Comparison of ENCODE assay signal across 15 mouse cellular contexts in genomic region chr5:134945266-134945959, GRCm38 (mm10). TPM values are rescaled to one million over a fixed set of nuclear protein-coding genes. Genes with fewer than 3 reads are reported as not detected.
DNase-seq lines count a peak whose midpoint lies in the region; ATAC-seq and TF ChIP-seq lines count a peak whose summit lies in the region.
"Had no signal": no experiment of that assay in that cellular context is flagged by ENCODE, and none has a peak within 500 bp of the region (broad histone marks: within the 10 kb centered on the region; RNA-seq: fewer than 3 reads in every experiment).

No protein-coding gene starts in this region.

- no peak for DNase-seq in kidney, postnatal 4 days
- no peak for DNase-seq in G1E (ENCODE audit: low spot score)
- DNase-seq in cerebellum, postnatal 4 days (ENCODE audit: low spot score in 2 of 2) = no peak
- DNase-seq in left cerebral cortex, postnatal 14 days (ENCODE audit: low spot score in 2 of 2) = no peak
- DNase-seq: adrenal gland, postnatal 10 days; cerebellum, adult 11 months; embryo, embryonic 11 days; heart, adult 11 months; kidney, postnatal 25 days; right cerebral cortex, adult 18-20 months; thymus, adult 18-20 months had no signal

- TF ChIP-seq CTCF in G1E (IDR thresholded peaks at IDR 0.05; ENCODE audit: low read depth, low read length) = 0 out of 2 replicates have a peak, but pooled peaks have one; percentile 10

- peaks cover 19% of the 10 kb centered on the region for H3K27me3 ChIP-seq in kidney, embryonic 16.5 days (ENCODE audit: insufficient read depth, low read length)
- peaks cover 27% of the 10 kb centered on the region for H3K27me3 ChIP-seq in G1E (ENCODE audit: insufficient read depth, low read length)
- H3K27me3 ChIP-seq in embryonic facial prominence, embryonic 12.5 days = peaks cover 41% of the 10 kb centered on the region
- H3K27me3 ChIP-seq in liver, embryonic 15.5 days = peaks cover 27% of the 10 kb centered on the region

- H3K27ac ChIP-seq in kidney, embryonic 16.5 days (ENCODE audit: low read length) = peak overlapping the region; percentile 86
- 0 out of 2 replicates have a peak overlapping the region, but pooled peaks have one; percentile 63 for H3K27ac ChIP-seq in embryonic facial prominence, embryonic 12.5 days
- no peak overlapping the region for H3K27ac ChIP-seq in liver, embryonic 15.5 days (replicated peaks)
- H3K27ac ChIP-seq: neural tube, embryonic 12.5 days had no signal

- H3K4me2 ChIP-seq in kidney, embryonic 16.5 days (replicated peaks; ENCODE audit: low read depth, low read length) = peak overlapping the region; percentile 44
- H3K4me2 ChIP-seq in embryonic facial prominence, embryonic 12.5 days (replicated peaks) = peak overlapping the region; percentile 33
- no peak overlapping the region for H3K4me2 ChIP-seq in liver, embryonic 15.5 days

- H3K4me1 ChIP-seq in kidney, embryonic 16.5 days (ENCODE audit: insufficient read depth, low read length) = peaks cover 16% of the 10 kb centered on the region
- H3K4me1 ChIP-seq in G1E (ENCODE audit: insufficient read depth, low read depth, low read length) = peaks cover 15% of the 10 kb centered on the region
- H3K4me1 ChIP-seq in embryonic facial prominence, embryonic 12.5 days = peaks cover 4% of the 10 kb centered on the region
- H3K4me1 ChIP-seq in liver, embryonic 15.5 days (replicated peaks) = peaks cover 34% of the 10 kb centered on the region

- intact Hi-C loops in left cerebral cortex, postnatal 14 days (cut with DNase I) = no loop called here

- peak overlapping the region; percentile 71 for H3K9ac ChIP-seq in kidney, embryonic 16.5 days (replicated peaks; ENCODE audit: low read length)
- peak overlapping the region; percentile 41; the same call in 1 of the 2 replicates for H3K9ac ChIP-seq in embryonic facial prominence, embryonic 12.5 days
- no peak overlapping the region for H3K9ac ChIP-seq in liver, embryonic 15.5 days
- H3K9ac ChIP-seq: neural tube, embryonic 12.5 days had no signal

- ATAC-seq in kidney, embryonic 16.5 days (ENCODE audit: low FRiP score, low TSS enrichment) = no peak
- ATAC-seq in G1E (ENCODE audit: extremely low read depth, insufficient number of reproducible peaks, low FRiP score, poor library complexity, severe bottlenecking) = no peak
- ATAC-seq in embryonic facial prominence, embryonic 12.5 days (ENCODE audit: insufficient number of reproducible peaks, insufficient read depth, low FRiP score, low TSS enrichment) = no peak
- peak; percentile 48; the same call in 1 of the 2 replicates for ATAC-seq in liver, embryonic 15.5 days (ENCODE audit: insufficient read depth)

- no peaks in the 10 kb centered on the region for H3K9me3 ChIP-seq in kidney, embryonic 16.5 days (ENCODE audit: low read length)
- no peaks in the 10 kb centered on the region for H3K9me3 ChIP-seq in G1E (replicated peaks)
- no peaks in the 10 kb centered on the region for H3K9me3 ChIP-seq in embryonic facial prominence, embryonic 12.5 days
- H3K9me3 ChIP-seq in liver, embryonic 15.5 days (replicated peaks) = no peaks in the 10 kb centered on the region
- H3K9me3 ChIP-seq: neural tube, embryonic 12.5 days had no signal

- H3K4me3 ChIP-seq in kidney, embryonic 16.5 days (ENCODE audit: low read length) = peak overlapping the region; percentile 49
- no peak overlapping the region for H3K4me3 ChIP-seq in G1E (ENCODE audit: low read depth, low read length)
- peak overlapping the region; percentile 30 for H3K4me3 ChIP-seq in embryonic facial prominence, embryonic 12.5 days
- no peak overlapping the region for H3K4me3 ChIP-seq in liver, embryonic 15.5 days (replicated peaks)

- WGBS in kidney, embryonic 16.5 days = 41% methylated on average over 16 of the region's 19 CpGs
- 36% methylated on average over 18 of the region's 19 CpGs for WGBS in embryonic facial prominence, embryonic 12.5 days
- 52% methylated on average over 18 of the region's 19 CpGs for WGBS in liver, embryonic 15.5 days (ENCODE audit: insufficient replicate concordance)

- no peaks in the 10 kb centered on the region for H3K36me3 ChIP-seq in kidney, embryonic 16.5 days (ENCODE audit: insufficient read depth, low read length)
- H3K36me3 ChIP-seq in G1E (replicated peaks) = no peaks in the 10 kb centered on the region
- no peaks in the 10 kb centered on the region for H3K36me3 ChIP-seq in embryonic facial prominence, embryonic 12.5 days
- no peaks in the 10 kb centered on the region for H3K36me3 ChIP-seq in liver, embryonic 15.5 days (replicated peaks)
- H3K36me3 ChIP-seq: neural tube, embryonic 12.5 days had no signal

RNA-seq across cellular contexts. Expression of gene Cldn4, which starts 1.3 kb away (rescaled TPM):
- 63.1 and 64.7 TPM in 2 replicates for polyA plus RNA-seq in kidney, embryonic 16.5 days (2015; fragmentation: Nextera tagmentation; extraction: Ambion mirVana)
- total RNA-seq in G1E (2014; fragmentation: Nextera tagmentation) (not detected in 2 replicates), G1E (2017) (0.06 and 0.22 TPM in 2 replicates)
- polyA plus RNA-seq in G1E (2012) = not detected in 2 replicates
- 11.8 and 14.6 TPM in 2 replicates for polyA plus RNA-seq in embryonic facial prominence, embryonic 12.5 days (2016; fragmentation: Nextera tagmentation; extraction: Ambion mirVana)
- 0.18 and 0.38 TPM in 2 replicates for polyA plus RNA-seq in liver, embryonic 15.5 days (2015; fragmentation: Nextera tagmentation; extraction: Ambion mirVana)
- not detected for total RNA-seq in left cerebral cortex, postnatal 14 days (2021)

RNA-seq across cellular contexts. Expression of gene Mettl27, which starts 13.2 kb away (rescaled TPM):
- polyA plus RNA-seq in kidney, embryonic 16.5 days (2015; fragmentation: Nextera tagmentation; extraction: Ambion mirVana) = 29.6 and 30.7 TPM in 2 replicates
- 10.3 and 11.7 TPM in 2 replicates for total RNA-seq in G1E (2014; fragmentation: Nextera tagmentation)
- total RNA-seq in G1E (2017) = 4.8 and 6.6 TPM in 2 replicates
- polyA plus RNA-seq in G1E (2012) = 4.6 and 5.6 TPM in 2 replicates
- 21.7 and 21.8 TPM in 2 replicates for polyA plus RNA-seq in embryonic facial prominence, embryonic 12.5 days (2016; fragmentation: Nextera tagmentation; extraction: Ambion mirVana)
- 17.2 and 21.3 TPM in 2 replicates for polyA plus RNA-seq in liver, embryonic 15.5 days (2015; fragmentation: Nextera tagmentation; extraction: Ambion mirVana)
- total RNA-seq in left cerebral cortex, postnatal 14 days (2021) = 1 to 10 TPM; 7.3 TPM

RNA-seq across cellular contexts. Expression of gene Cldn13, which starts 30.1 kb away (rescaled TPM):
- 0.99 and 1.2 TPM in 2 replicates for polyA plus RNA-seq in kidney, embryonic 16.5 days (2015; fragmentation: Nextera tagmentation; extraction: Ambion mirVana)
- total RNA-seq in G1E (2014; fragmentation: Nextera tagmentation) = 41.2 TPM in 1 of 2 replicates, not detected in the other
- 1.9 and 2.3 TPM in 2 replicates for total RNA-seq in G1E (2017)
- polyA plus RNA-seq in G1E (2012) = not detected in 2 replicates
- polyA plus RNA-seq in embryonic facial prominence, embryonic 12.5 days (2016; fragmentation: Nextera tagmentation; extraction: Ambion mirVana) = 2.4 and 2.9 TPM in 2 replicates
- 278 and 316 TPM in 2 replicates for polyA plus RNA-seq in liver, embryonic 15.5 days (2015; fragmentation: Nextera tagmentation; extraction: Ambion mirVana)
- total RNA-seq in left cerebral cortex, postnatal 14 days (2021) = not detected

RNA-seq across cellular contexts. Expression of gene Tmem270, which starts 38.9 kb away (rescaled TPM):
- polyA plus RNA-seq in kidney, embryonic 16.5 days (2015; fragmentation: Nextera tagmentation; extraction: Ambion mirVana) = not detected in 2 replicates
- total RNA-seq in G1E (2014; fragmentation: Nextera tagmentation) = not detected in 2 replicates
- total RNA-seq in G1E (2017) = not detected in 2 replicates
- polyA plus RNA-seq in G1E (2012) = not detected in 2 replicates
- not detected in 2 replicates for polyA plus RNA-seq in embryonic facial prominence, embryonic 12.5 days (2016; fragmentation: Nextera tagmentation; extraction: Ambion mirVana)
- 0.13 TPM in 1 of 2 replicates, not detected in the other for polyA plus RNA-seq in liver, embryonic 15.5 days (2015; fragmentation: Nextera tagmentation; extraction: Ambion mirVana)
- not detected for total RNA-seq in left cerebral cortex, postnatal 14 days (2021)
- total RNA-seq: adrenal gland, postnatal 10 days had no signal
- polyA plus RNA-seq: neural tube, embryonic 12.5 days had no signal

RNA-seq across cellular contexts. Expression of gene Cldn3, which starts 40.6 kb away (rescaled TPM):
- polyA plus RNA-seq in kidney, embryonic 16.5 days (2015; fragmentation: Nextera tagmentation; extraction: Ambion mirVana) = 67.7 and 69.2 TPM in 2 replicates
- total RNA-seq in G1E (2014; fragmentation: Nextera tagmentation) (not detected in 2 replicates), G1E (2017) (not detected in 2 replicates)
- polyA plus RNA-seq in G1E (2012) = 0.87 and 0.98 TPM in 2 replicates
- 14.8 and 20.5 TPM in 2 replicates for polyA plus RNA-seq in embryonic facial prominence, embryonic 12.5 days (2016; fragmentation: Nextera tagmentation; extraction: Ambion mirVana)
- polyA plus RNA-seq in liver, embryonic 15.5 days (2015; fragmentation: Nextera tagmentation; extraction: Ambion mirVana) = 1.2 and 2.1 TPM in 2 replicates
- 1 to 10 TPM in 1 of 2 experiments, under 1 TPM in 1; 0.37 to 1.7 TPM for total RNA-seq in left cerebral cortex, postnatal 14 days (2021)

Comparison
In these comparisons a context has a peak if more than half of its experiments do, and no peak if none do; other contexts are left out.
1. H3K4me3 ChIP-seq: peak in kidney, embryonic 16.5 days (single experiment) and embryonic facial prominence, embryonic 12.5 days (single experiment); none in G1E (single experiment) and liver, embryonic 15.5 days (single experiment).
2. RNA of gene Cldn13, which starts 30.1 kb away (polyA plus RNA-seq): 278 to 316 TPM in liver, embryonic 15.5 days; 2.4 to 2.9 TPM in embryonic facial prominence, embryonic 12.5 days, 0.99 to 1.2 TPM in kidney, embryonic 16.5 days and not detected in G1E; every median in the first group is over 10 times any median in the second.